Mouse (Mus musculus) heart, embryonic 16.5 days (tissue): ENCODE measurements at regions not wholly inside any gene's neighbourhood (a gene's known extent, or its start where the extent isn't known, plus 50 kb on each side); places are given as distances from the start of the nearest gene placed in this dataset.

ENCODE experiments used
- ATAC-seq: fragments of 200-750 bp; cut with Nextera tagmentation; replicated peaks from 2 replicates; pipeline ENCODE4 v1.8.0; 2017; ENCODE audit warnings: moderate number of reproducible peaks; ENCODE audit not compliant: insufficient read depth, low FRiP score; ENCODE audit errors: extremely low read depth
- H3K27ac ChIP-seq: fragments of 300-500 bp; sonication (generic); 2 replicates; pipeline ENCODE4 v1.5.1; 2014; ENCODE audit warnings: mild to moderate bottlenecking, low read length, control low read depth, moderate library complexity
- H3K27me3 ChIP-seq: fragments of 300-500 bp; sonication (generic); 2 replicates; pipeline ENCODE4 v1.6.1; 2014; ENCODE audit warnings: low read length, mixed read lengths; ENCODE audit not compliant: control insufficient read depth, insufficient read depth
- H3K36me3 ChIP-seq: fragments of 300-500 bp; sonication (generic); 2 replicates; pipeline ENCODE4 v1.6.1; 2014; ENCODE audit not compliant: control insufficient read depth, insufficient read depth
- H3K4me1 ChIP-seq: fragments of 300-500 bp; sonication (generic); 2 replicates; pipeline ENCODE4 v1.6.1; 2014; ENCODE audit warnings: low read length, mixed read lengths; ENCODE audit not compliant: control insufficient read depth, insufficient read depth
- H3K4me2 ChIP-seq: fragments of 300-500 bp; sonication (generic); 2 replicates; pipeline ENCODE4 v1.6.1; 2014; ENCODE audit warnings: low read depth, mild to moderate bottlenecking, control low read depth, low read length
- H3K4me3 ChIP-seq: fragments of 300-500 bp; sonication (generic); 2 replicates; pipeline ENCODE4 v1.5.1; 2014; ENCODE audit warnings: mild to moderate bottlenecking, control low read depth, low read length
- H3K9ac ChIP-seq: fragments of 300-500 bp; sonication (generic); 2 replicates; pipeline ENCODE4 v1.6.1; 2014; ENCODE audit warnings: low read length, control low read depth
- H3K9me3 ChIP-seq: fragments of 300-500 bp; sonication (generic); replicated peaks from 2 replicates; pipeline ENCODE4 v1.6.1; 2016; ENCODE audit warnings: low read length; ENCODE audit not compliant: control insufficient read depth
- WGBS: fragments of 180-500 bp; shearing (Covaris S2); extraction: QIAGEN DNeasy Blood & Tissue Kit; methylation state at CpG from one replicate; pipeline ENCODE4 v1.1.7; 2014; 5-methylcytosine and 5-hydroxymethylcytosine counted together

GRCm38 (mm10) chr6:94789308-94789763, 89.4 kb upstream of the Lrig1 start:
- no peak overlapping the region for H3K4me2 ChIP-seq
- WGBS: 59% methylated on average over 5 of the region's 5 CpGs
- no peak overlapping the region for H3K9ac ChIP-seq
- no peak; the same call in 1 of the 2 replicates for ATAC-seq
- H3K27me3 ChIP-seq: no peaks in the 10 kb centered on the region
- H3K4me1 ChIP-seq: peaks cover 3% of the 10 kb centered on the region
- H3K9me3 ChIP-seq: no peaks in the 10 kb centered on the region
- H3K36me3 ChIP-seq: no peaks in the 10 kb centered on the region
- no peak overlapping the region for H3K4me3 ChIP-seq
- no peak overlapping the region for H3K27ac ChIP-seq

DNA sequence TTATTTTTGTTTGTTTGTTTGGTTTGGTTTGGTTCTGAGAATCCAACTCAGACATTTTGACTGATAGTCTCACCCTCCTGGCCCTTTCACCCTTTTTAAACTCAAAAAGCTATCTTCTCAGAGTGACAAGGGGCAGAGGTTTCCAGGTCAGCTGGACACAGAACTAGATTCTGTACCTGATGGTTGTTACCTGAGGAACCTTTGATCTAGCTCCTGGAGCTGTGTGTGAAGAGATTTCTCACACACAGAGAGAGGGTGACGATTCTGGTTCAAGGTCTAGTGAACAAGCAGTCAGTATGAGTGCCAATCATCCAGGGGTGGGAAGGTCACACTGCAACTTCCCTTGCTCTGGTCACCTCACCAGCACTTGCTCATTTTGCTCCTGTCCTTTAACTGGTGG, 83.5 kb upstream of the Lrig1 start:
- Histone ChIP-seq H3K4me2 (no peak overlapping the region), H3K27ac (no peak overlapping the region), H3K36me3 (no peaks in the 10 kb centered on the region), H3K9me3 (no peaks in the 10 kb centered on the region), H3K27me3 (no peaks in the 10 kb centered on the region), H3K9ac (no peak overlapping the region), H3K4me1 (peaks cover 9% of the 10 kb centered on the region), H3K4me3 (no peak overlapping the region)
- 50% methylated on average over 1 of the region's 1 CpGs for WGBS
- ATAC-seq: no peak

- no peaks in the 10 kb centered on the region for H3K27me3 ChIP-seq
- no peak for ATAC-seq
- no peaks in the 10 kb centered on the region for H3K36me3 ChIP-seq
- no peak overlapping the region for H3K27ac ChIP-seq
- H3K4me3 ChIP-seq: no peak overlapping the region
- WGBS: 82% methylated on average over 4 of the region's 4 CpGs
- no peak overlapping the region for H3K9ac ChIP-seq
- peaks cover 9% of the 10 kb centered on the region for H3K4me1 ChIP-seq
- H3K4me2 ChIP-seq: no peak overlapping the region
- no peaks in the 10 kb centered on the region for H3K9me3 ChIP-seq
Measured at GRCm38 (mm10) chr6:94780621-94781020, 80.7 kb upstream of the Lrig1 start.

DNA sequence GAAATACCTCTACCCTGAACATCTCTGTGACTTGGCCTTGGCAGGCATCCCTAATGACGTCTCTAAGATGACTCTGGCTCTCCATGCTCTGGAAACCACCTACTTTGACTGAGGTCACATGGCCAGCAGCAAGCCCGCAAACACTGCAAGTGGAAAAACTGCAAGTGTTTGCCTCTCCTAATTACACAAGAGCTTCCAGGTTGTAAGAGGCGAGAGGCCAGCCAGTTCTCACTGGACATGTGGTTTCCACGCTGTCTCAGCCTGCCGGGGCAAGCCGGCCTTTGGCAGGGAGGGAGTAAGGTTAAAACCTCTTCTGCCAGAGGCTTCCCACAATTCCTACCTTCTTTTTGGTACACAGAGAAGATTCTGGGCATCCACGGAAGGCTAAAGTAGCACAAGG, 79.9 kb upstream of the Lrig1 start:
- peaks cover under 1% of the 10 kb centered on the region; the same call in 1 of the 2 replicates for H3K9me3 ChIP-seq
- no peaks in the 10 kb centered on the region for H3K36me3 ChIP-seq
- peaks cover 9% of the 10 kb centered on the region for H3K4me1 ChIP-seq
- H3K9ac ChIP-seq: no peak overlapping the region
- H3K27ac ChIP-seq: peak overlapping the region; percentile 17; the same call in 1 of the 2 replicates
- 46% methylated on average over 7 of the region's 7 CpGs for WGBS
- H3K4me3 ChIP-seq: no peak overlapping the region
- H3K27me3 ChIP-seq: no peaks in the 10 kb centered on the region
- ATAC-seq: peak; percentile 26; the same call in 1 of the 2 replicates
- no peak overlapping the region; the same call in 1 of the 2 replicates for H3K4me2 ChIP-seq

- Histone ChIP-seq H3K4me1 (peaks cover 11% of the 10 kb centered on the region), H3K4me3 (no peak overlapping the region), H3K9me3 (peaks cover 3% of the 10 kb centered on the region; the same call in 1 of the 2 replicates), H3K27me3 (no peaks in the 10 kb centered on the region), H3K9ac (no peak overlapping the region), H3K4me2 (no peak overlapping the region), H3K27ac (peak overlapping the region; percentile 16; the same call in 1 of the 2 replicates), H3K36me3 (no peaks in the 10 kb centered on the region)
- WGBS: 61% methylated on average over 7 of the region's 7 CpGs
- no peak for ATAC-seq
Measured at GRCm38 (mm10) chr6:94779213-94779612, 79.3 kb upstream of the Lrig1 start.

- WGBS: 22% methylated on average over 1 of the region's 1 CpGs
- ATAC-seq: no peak
- H3K9ac ChIP-seq: no peak overlapping the region
Measured at GRCm38 (mm10) chr6:94778797-94779196, 78.8 kb upstream of the Lrig1 start.

GRCm38 (mm10) chr6:94776585-94776984, 76.6 kb upstream of the Lrig1 start:
- Histone ChIP-seq H3K9ac (no peak overlapping the region), H3K4me1 (peaks cover 21% of the 10 kb centered on the region), H3K27ac (no peak overlapping the region), H3K4me2 (no peak overlapping the region), H3K36me3 (no peaks in the 10 kb centered on the region), H3K4me3 (no peak overlapping the region), H3K9me3 (peaks cover 3% of the 10 kb centered on the region; the same call in 1 of the 2 replicates), H3K27me3 (no peaks in the 10 kb centered on the region)
- 46% methylated on average over 4 of the region's 4 CpGs for WGBS
- ATAC-seq: no peak

More at GRCm38 (mm10) chr6:94778797-94779196, 78.8 kb upstream of the Lrig1 start:
- Histone ChIP-seq H3K36me3 (no peaks in the 10 kb centered on the region), H3K9me3 (peaks cover 3% of the 10 kb centered on the region; the same call in 1 of the 2 replicates), H3K4me1 (peaks cover 15% of the 10 kb centered on the region), H3K27me3 (no peaks in the 10 kb centered on the region), H3K27ac (no peak overlapping the region), H3K4me3 (no peak overlapping the region), H3K4me2 (no peak overlapping the region)

DNA sequence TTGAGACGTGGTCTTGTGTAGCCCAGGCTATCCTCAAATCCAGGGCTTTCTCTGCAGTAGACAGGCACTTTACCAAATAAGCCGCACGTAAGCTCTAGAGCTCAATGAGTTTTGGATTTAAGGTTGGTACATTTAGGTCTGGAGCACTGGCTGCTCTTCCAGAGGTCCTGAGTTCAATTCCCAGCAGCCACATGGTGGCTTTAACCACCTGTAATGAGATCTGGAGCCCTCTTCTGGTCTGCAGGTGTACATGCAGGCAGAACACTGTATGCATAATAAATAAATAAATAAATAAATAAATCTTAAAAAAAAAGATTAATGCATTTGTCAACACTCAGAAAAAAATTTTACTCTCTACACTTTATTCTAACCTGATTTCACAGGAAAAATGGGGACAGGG, 74.9 kb upstream of the Lrig1 start:
- H3K4me1 ChIP-seq: peaks cover 19% of the 10 kb centered on the region
- 95% methylated on average over 3 of the region's 3 CpGs for WGBS
- no peaks in the 10 kb centered on the region for H3K27me3 ChIP-seq
- H3K9ac ChIP-seq: no peak overlapping the region
- H3K27ac ChIP-seq: no peak overlapping the region
- H3K9me3 ChIP-seq: peaks cover 3% of the 10 kb centered on the region; the same call in 1 of the 2 replicates
- H3K4me3 ChIP-seq: no peak overlapping the region
- no peak overlapping the region for H3K4me2 ChIP-seq
- ATAC-seq: no peak
- H3K36me3 ChIP-seq: no peaks in the 10 kb centered on the region

GRCm38 (mm10) chr6:94773604-94774486, 73.9 kb upstream of the Lrig1 start:
- no peaks in the 10 kb centered on the region for H3K27me3 ChIP-seq
- peaks cover 15% of the 10 kb centered on the region for H3K4me1 ChIP-seq
- peak overlapping the region; percentile 36 for H3K4me3 ChIP-seq
- peak overlapping the region; percentile 54 for H3K9ac ChIP-seq
- H3K27ac ChIP-seq: peak overlapping the region; percentile 47
- peaks cover 3% of the 10 kb centered on the region; the same call in 1 of the 2 replicates for H3K9me3 ChIP-seq
- 8% methylated on average over 27 of the region's 27 CpGs for WGBS
- ATAC-seq: peak; percentile 34; the same call in 1 of the 2 replicates
- no peaks in the 10 kb centered on the region for H3K36me3 ChIP-seq
- H3K4me2 ChIP-seq: peak overlapping the region; percentile 64
